Mouse (Mus musculus) frontal cortex, adult 2 months (tissue): Measurements from ENCODE around the gene Tnfrsf19. TPM values are rescaled to one million over a fixed set of nuclear protein-coding genes. Genes with fewer than 3 reads are reported as not detected.

Source experiments
- DNase-seq, 2 experiments: peaks; one replicate each; pipeline ENCODE4 v3.0.0; 2022; ENCODE audit warnings: low spot score in 1 of 2; ENCODE audit errors: extremely low spot score in 1 of 2
- polyA plus RNA-seq: library from polyadenylated mRNA; depleted of rRNA; stranded (reverse); fragments of >200 nt; gene quantifications from 2 replicates; pipeline ENCODE4 v1.2.3, GENCODE M21; 2012; rRNA removed

Tnfrsf19 gene
- 49.1 and 54.9 TPM in 2 replicates for polyA plus RNA-seq

GRCm38 (mm10) chr14:61046091-61046681, at the start of gene Tnfrsf19:
Gene Tnfrsf19 (minus strand): TSS chr14:61046490.
- DNase-seq: peak; percentile 67 to 80

GRCm38 (mm10) chr14:61092073-61092472, 45.8 kb upstream of the Tnfrsf19 start:
- peak in 1 of 2 experiments; percentile 67 for DNase-seq

- DNase-seq: peak; percentile 14 to 54
Observed at GRCm38 (mm10) chr14:61090955-61091354, 44.7 kb upstream of the Tnfrsf19 start.

GRCm38 (mm10) chr14:61088187-61088586, 41.9 kb upstream of the Tnfrsf19 start:
- no peak for DNase-seq

GRCm38 (mm10) chr14:61085325-61085724, 39.0 kb upstream of the Tnfrsf19 start:
- DNase-seq: peak; percentile 33 to 77

DNA sequence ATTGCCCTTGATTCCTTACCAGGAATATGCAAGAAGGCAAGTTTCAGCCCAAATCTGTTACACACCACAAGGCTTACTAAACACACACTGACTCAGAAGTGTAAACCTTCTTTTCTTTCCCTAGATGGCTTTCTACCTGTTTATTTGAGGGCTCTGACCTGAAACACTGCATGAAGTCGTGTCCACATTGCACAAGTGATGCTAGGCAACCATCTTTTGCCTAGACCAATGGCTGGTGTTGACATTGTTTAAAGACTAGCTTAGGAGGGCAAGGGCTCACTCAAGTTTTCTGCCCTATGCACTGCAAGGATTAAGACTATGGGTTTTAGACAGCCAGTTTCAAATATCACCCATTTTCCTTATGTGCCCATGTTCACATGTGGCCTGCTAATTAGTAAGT, 23.3 kb upstream of the Tnfrsf19 start:
- DNase-seq: no peak

- DNase-seq: no peak
Observed at GRCm38 (mm10) chr14:61061729-61062128, 15.4 kb upstream of the Tnfrsf19 start.

- DNase-seq: no peak
Observed at GRCm38 (mm10) chr14:61059316-61059945, 13.1 kb upstream of the Tnfrsf19 start.

- no peak for DNase-seq
Observed at GRCm38 (mm10) chr14:61056962-61057361, 10.7 kb upstream of the Tnfrsf19 start.

- DNase-seq: no peak
Observed at GRCm38 (mm10) chr14:61056445-61056844, 10.2 kb upstream of the Tnfrsf19 start.

DNA sequence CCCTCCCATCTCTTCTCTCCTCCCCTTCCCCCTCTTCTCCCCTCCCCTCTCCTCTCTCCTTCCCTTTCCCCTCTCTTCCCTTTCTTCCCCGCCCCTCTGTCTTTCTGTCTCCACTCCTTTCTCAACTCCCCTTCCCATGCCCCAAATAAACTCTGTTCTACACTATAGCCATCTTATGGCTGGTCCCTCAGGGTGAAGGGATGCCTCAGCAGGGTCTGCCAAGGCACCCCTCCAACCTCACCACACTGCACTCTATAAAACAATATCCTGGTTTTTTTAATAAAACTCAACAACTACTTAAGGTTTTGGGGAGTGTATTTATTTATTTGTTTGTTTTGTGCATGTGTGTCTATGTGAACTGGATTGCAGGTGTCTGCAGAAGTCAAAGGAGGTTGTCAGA, 9.6 kb upstream of the Tnfrsf19 start:
- DNase-seq: no peak

DNA sequence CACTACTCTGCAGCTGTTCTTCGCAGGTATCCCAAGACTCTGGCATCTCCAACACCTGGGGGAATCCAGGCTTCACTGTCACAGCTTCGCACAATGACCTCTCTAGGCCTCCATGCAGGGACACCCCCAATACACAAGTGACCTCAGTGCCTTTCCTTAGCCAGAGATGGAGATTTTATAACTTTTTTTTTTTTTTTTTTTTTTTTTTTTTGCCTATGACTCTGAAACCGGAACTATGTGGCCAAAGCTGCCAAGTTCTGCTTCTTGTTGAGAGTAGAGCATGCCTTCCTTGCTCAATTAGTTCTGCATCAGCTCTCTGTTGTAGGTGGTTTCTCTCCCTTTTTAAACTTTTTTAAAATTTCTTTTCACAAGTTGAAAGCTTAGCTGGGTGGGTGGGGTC, 5.9 kb upstream of the Tnfrsf19 start:
- no peak for DNase-seq

- no peak for DNase-seq
Observed at GRCm38 (mm10) chr14:61045446-61046090, 722 bp downstream of the Tnfrsf19 start.

GRCm38 (mm10) chr14:61044316-61044715, 2.0 kb downstream of the Tnfrsf19 start:
- no peak for DNase-seq

DNA sequence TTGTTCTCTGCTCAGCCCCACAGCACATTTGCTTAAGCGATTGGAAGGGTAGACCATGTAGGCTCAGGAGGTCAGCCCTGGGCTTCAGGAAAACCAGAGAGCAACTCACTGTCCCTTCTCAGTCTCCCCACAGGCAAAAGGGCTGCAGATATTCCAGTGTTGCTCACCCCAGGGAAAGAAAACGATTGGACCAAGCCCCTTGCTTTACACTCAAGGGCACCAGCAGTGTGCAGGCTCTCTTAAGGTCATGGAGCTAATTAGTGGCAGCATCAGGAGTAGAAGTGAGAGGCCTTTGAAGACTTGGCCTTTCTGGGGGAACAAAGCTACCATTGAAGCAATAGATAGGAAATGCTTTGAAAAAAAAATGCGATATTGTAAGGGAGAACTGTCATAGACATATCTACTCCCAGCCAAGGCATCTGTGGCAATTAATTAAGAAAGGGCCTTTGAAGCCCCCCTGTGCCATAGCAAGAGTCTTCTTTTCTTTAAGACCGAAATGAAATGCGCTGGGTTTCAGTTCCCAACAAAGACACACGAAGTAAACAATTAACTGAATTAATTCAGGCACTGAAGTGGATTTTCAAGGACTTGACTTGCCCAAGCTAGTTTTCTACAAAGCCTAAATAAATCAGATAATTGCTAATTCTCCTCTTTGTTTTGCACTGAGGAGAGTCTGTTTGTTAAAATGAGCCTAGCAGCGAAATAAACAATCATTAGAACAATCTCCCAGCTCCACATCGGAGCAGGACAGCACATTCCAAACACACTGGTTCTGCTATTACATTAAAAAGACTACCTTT, 2.6 kb downstream of the Tnfrsf19 start:
- DNase-seq: no peak

DNA sequence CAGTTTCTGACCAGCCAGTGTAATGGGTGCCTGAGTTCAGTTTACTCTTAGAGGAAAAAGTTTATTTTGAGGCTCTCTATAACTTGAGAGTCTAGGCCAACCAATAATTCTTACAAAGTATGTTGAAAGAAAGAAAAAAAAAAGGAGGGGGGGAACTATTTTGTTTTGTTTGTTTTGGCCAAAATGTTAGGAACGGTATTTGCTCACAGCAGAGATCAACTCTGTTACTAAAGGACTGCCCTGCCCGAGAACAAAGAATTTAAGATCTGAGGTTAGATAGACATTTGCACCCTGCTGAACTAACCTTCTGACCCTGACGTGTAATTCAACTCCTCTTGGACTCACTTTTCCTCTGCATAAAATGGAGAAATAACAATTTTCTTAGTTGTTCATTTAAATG, 4.0 kb downstream of the Tnfrsf19 start:
- no peak for DNase-seq

- DNase-seq: no peak
Observed at GRCm38 (mm10) chr14:61040236-61040635, 6.1 kb downstream of the Tnfrsf19 start.

- DNase-seq: no peak
Observed at GRCm38 (mm10) chr14:61038082-61038472, 8.2 kb downstream of the Tnfrsf19 start.

- DNase-seq: peak; percentile 56 to 83
Observed at GRCm38 (mm10) chr14:61037321-61038081, 8.8 kb downstream of the Tnfrsf19 start.

- no peak for DNase-seq
Observed at GRCm38 (mm10) chr14:61030366-61030765, 15.9 kb downstream of the Tnfrsf19 start.
